Mouse (Mus musculus) C2C12 (cell line): ENCODE data around the gene Kirrel3.

Experiments
- CEBPB ChIP-seq: IDR thresholded peaks from one replicate; pipeline ENCODE4 v1.6.1; 2011; ENCODE audit warnings: low read depth, mild to moderate bottlenecking, control low read depth, moderate library complexity
- CTCF ChIP-seq: IDR thresholded peaks from one replicate; pipeline ENCODE4 v1.5.1; 2011; ENCODE audit not compliant: control insufficient read depth, insufficient read depth, insufficient read length
- MAX ChIP-seq: IDR thresholded peaks from one replicate; pipeline ENCODE4 v1.6.1; 2011; ENCODE audit warnings: mild to moderate bottlenecking, control low read depth
- MYOD1 ChIP-seq: IDR thresholded peaks from one replicate; pipeline ENCODE4 v1.6.1; 2011; ENCODE audit warnings: low read depth; ENCODE audit not compliant: control insufficient read depth, insufficient read length
- MYOG ChIP-seq: IDR thresholded peaks from one replicate; pipeline ENCODE4 v1.6.1; 2011; ENCODE audit not compliant: control insufficient read depth, insufficient read length; ENCODE audit errors: extremely low read depth

DNA sequence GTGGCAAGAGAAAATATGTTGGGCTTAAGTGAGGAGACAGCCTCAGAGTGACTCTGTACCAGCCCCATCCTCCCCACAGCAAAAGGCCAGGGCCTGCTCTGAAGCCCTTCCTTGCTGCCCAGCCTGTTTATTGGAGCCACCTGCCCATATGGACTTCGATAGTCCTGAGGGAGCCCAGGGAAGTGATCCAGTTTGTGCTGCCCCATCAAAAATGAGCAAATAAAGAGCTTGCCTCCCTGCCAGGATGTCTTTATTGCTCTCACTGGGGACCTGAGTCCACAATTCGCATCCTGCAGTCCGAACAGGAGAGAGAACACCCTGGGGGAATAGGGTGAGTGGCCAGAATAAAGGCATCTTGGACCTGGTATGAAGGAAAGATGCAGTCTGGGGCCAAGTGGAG lies 143.1 kb downstream of the Kirrel3 start:
- no peak for TF ChIP-seq CTCF
- TF ChIP-seq MAX = no peak
- TF ChIP-seq MYOG = no peak
- no peak for TF ChIP-seq MYOD1
- TF ChIP-seq CEBPB = no peak
